Mouse (Mus musculus): Measurements from ENCODE around the gene Hipk4. TPM values are rescaled to one million over a fixed set of nuclear protein-coding genes. Genes with fewer than 3 reads are reported as not detected.

The Hipk4 gene
- polyA plus RNA-seq, 1 experiment from 2014 or later, result 0.63 TPM

GRCm38 (mm10) chr7:27544675-27545370 is 21.8 kb downstream of the Hipk4 start:
- H3K9me3 ChIP-seq, result no peaks in the 10 kb centered on the region

DNA sequence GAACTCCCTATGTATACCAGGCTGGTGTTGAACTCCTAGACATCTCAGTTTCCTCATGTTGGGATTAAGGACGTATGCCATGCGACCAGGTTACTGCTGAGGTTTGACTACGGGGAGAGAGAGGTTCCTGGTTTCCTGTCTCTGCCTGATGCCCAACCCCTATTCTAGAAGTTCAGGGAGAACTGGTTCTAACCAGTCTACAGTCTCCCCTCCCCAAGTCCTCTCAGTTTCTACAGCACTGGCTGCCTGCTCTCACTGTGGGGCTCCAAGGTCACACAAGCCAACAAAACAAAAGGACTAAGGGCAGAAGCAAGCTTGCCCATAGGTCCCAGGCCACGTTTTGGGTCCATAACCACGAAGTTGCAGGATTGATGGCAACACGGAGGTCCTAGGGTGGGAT is 26.5 kb downstream of the Hipk4 start:
- Histone ChIP-seq H3K4me1 (peaks cover 25% of the 10 kb centered on the region), H3K27ac (no peak overlapping the region), H3K27me3 (ENCODE audit: poor library complexity, severe bottlenecking) (no peaks in the 10 kb centered on the region), H3K9me3 (no peaks in the 10 kb centered on the region), H3K4me3 (no peak overlapping the region), H3K36me3 (replicated peaks) (peaks cover under 1% of the 10 kb centered on the region; the same call in 1 of the 2 replicates)
- 80% methylated on average over 6 of the region's 6 CpGs for WGBS
- no peak for DNase-seq (ENCODE audit: extremely low spot score, low spot score)

More at GRCm38 (mm10) chr7:27544675-27545370, 21.8 kb downstream of the Hipk4 start:
- DNase-seq (ENCODE audit: extremely low spot score, low spot score), result no peak
- peaks cover 20% of the 10 kb centered on the region for H3K4me1 ChIP-seq
- 87% methylated on average over 12 of the region's 12 CpGs for WGBS
- H3K36me3 ChIP-seq (replicated peaks), result 0 out of 2 replicates have a peak, but pooled peaks cover 3% of the 10 kb centered on the region
- no peak overlapping the region for H3K27ac ChIP-seq
- H3K4me3 ChIP-seq, result no peak overlapping the region
- H3K27me3 ChIP-seq (ENCODE audit: poor library complexity, severe bottlenecking), result no peaks in the 10 kb centered on the region; the same call in 1 of the 2 replicates

DNA sequence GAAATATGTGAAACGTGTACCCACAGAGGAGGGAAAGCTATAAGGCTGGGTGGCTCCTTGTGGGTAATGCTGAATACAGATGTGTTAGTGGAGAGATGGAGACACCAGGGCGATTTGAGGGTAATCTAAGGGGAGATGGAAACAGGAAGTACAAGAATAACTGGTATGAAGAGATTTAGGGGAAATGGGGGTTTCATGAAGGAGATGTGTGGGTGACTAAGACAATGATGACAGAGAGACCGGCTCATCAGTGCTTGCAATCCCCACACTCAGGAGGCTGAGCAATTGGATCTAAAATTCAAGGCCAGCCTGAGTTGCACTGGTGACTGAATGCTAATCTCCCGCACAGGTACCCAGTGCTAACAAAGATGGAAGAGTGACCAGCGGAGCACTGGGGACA is 29.0 kb downstream of the Hipk4 start:
- Histone ChIP-seq H3K4me3 (peak overlapping the region; percentile 82), H3K27me3 (ENCODE audit: poor library complexity, severe bottlenecking) (no peaks in the 10 kb centered on the region), H3K4me1 (peaks cover 28% of the 10 kb centered on the region), H3K9me3 (no peaks in the 10 kb centered on the region), H3K27ac (no peak overlapping the region), H3K36me3 (replicated peaks) (peaks cover 19% of the 10 kb centered on the region)
- WGBS, result 65% methylated on average over 5 of the region's 5 CpGs
- DNase-seq (ENCODE audit: extremely low spot score, low spot score), result no peak

- DNase-seq (ENCODE audit: extremely low spot score, low spot score), result peak; percentile 98
- WGBS, result under 1% methylated on average over 41 of the region's 41 CpGs
- Histone ChIP-seq H3K4me1 (peaks cover 28% of the 10 kb centered on the region), H3K9me3 (no peaks in the 10 kb centered on the region), H3K27ac (peak within 1 kb of the TSS; percentile 85), H3K27me3 (ENCODE audit: poor library complexity, severe bottlenecking) (no peaks in the 10 kb centered on the region), H3K36me3 (replicated peaks) (peaks cover 19% of the 10 kb centered on the region), H3K4me3 (peak within 1 kb of the TSS; percentile 82)
Observed at GRCm38 (mm10) chr7:27552931-27553513, 30.0 kb downstream of the Hipk4 start, which contains the start of the genes Pld3 and 2310022A10Rik. Gene Pld3 (minus strand): TSS chr7:27553218. Gene 2310022A10Rik (plus strand): TSS chr7:27553233.

DNA sequence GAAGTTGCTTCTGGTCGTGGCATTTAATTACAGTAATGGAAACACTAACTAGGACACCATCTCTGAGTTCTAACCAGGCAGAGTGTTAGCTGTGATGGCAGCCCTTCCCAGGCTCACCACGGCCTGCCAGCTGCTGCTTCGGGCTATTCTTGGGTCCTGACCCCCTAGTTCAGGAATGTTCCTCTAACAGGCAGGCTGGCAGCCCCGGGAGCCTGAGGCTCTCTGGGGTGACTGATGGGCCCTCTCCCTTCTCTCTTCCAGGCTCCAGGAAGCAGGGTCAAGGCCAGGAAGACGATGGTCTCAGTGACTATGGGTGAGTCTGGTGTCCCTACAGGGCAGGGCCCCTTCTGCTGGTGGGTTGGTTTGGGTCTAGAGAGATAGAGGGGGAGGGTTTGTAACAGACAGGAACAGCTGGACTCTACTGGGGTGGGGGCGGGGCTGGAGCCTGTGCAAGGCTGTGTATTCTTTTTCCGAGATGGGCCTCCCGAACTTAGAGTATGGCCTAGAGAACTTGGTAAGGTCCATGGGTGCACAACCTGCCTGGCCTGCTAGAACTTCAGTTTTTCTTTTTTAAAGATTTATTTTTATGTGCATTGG is 37.3 kb downstream of the Hipk4 start:
- no peak overlapping the region for H3K27ac ChIP-seq
- DNase-seq (ENCODE audit: extremely low spot score, low spot score), result no peak
- H3K27me3 ChIP-seq (ENCODE audit: poor library complexity, severe bottlenecking), result no peaks in the 10 kb centered on the region
- 85% methylated on average over 8 of the region's 8 CpGs for WGBS
- no peak overlapping the region for H3K4me3 ChIP-seq
- no peaks in the 10 kb centered on the region for H3K9me3 ChIP-seq
- H3K4me1 ChIP-seq, result peaks cover 4% of the 10 kb centered on the region; the same call in 1 of the 2 replicates
- peaks cover 83% of the 10 kb centered on the region for H3K36me3 ChIP-seq (replicated peaks)

DNA sequence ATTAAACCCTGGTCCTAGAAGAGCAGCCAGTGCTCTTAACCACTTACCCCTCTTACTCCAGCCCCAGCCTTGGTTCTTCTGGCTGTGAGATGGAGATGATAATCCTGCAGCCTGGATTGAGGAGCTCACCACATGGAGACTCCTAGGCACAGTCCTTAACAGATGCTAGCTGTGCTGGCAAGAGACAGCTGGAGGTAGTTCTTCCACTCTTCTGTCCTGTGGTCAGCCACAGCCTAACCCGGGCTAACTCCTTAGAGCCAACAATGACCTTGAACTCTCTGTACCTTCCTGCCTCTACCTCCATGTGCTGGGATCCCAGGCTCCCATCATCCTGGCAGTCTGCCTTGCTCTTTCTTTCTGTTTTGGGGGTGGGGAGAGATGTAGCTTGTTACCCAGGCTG is 37.9 kb downstream of the Hipk4 start:
- WGBS, result 86% methylated on average over 1 of the region's 1 CpGs
- DNase-seq (ENCODE audit: extremely low spot score, low spot score), result no peak
- Histone ChIP-seq H3K4me1 (peaks cover 4% of the 10 kb centered on the region; the same call in 1 of the 2 replicates), H3K36me3 (replicated peaks) (peaks cover 83% of the 10 kb centered on the region), H3K27ac (no peak overlapping the region), H3K9me3 (no peaks in the 10 kb centered on the region), H3K27me3 (ENCODE audit: poor library complexity, severe bottlenecking) (no peaks in the 10 kb centered on the region), H3K4me3 (no peak overlapping the region)

DNA sequence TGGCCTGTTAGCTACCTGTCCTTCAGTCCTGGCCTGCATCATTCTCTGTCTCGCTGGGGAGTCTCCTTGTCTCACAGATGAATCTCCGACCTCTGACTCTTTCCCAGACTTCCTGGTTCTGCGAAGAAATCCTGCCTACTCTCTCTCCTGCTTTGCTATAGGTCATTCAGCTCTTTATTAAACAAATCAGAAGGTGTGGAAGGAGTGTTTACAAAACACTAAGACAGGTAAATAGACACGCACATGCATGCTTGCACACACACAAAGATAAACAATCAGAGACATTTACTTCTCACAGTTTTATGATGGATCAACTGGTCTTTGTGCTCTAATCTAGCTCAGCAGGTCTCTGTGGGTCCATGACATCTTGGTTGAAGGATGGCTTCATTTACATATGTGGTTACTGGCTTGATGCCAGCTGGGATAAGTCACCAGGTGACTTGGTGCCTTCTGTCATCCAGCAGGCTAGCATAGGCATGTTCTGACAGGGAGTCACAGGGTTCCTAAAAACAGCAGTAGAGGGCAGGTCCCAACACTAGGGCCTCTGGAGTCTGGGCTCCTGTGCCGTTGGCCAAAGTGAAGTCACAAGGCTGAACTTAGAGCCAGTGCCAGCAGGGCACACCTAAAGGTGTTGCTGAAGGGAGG is 46.6 kb downstream of the Hipk4 start:
- no peaks in the 10 kb centered on the region for H3K9me3 ChIP-seq
- no peaks in the 10 kb centered on the region for H3K4me1 ChIP-seq
- H3K27me3 ChIP-seq (ENCODE audit: poor library complexity, severe bottlenecking), result no peaks in the 10 kb centered on the region
- no peak for DNase-seq (ENCODE audit: extremely low spot score, low spot score)
- peaks cover 89% of the 10 kb centered on the region for H3K36me3 ChIP-seq (replicated peaks)
- H3K4me3 ChIP-seq, result no peak overlapping the region
- no peak overlapping the region for H3K27ac ChIP-seq
- WGBS, result 85% methylated on average over 5 of the region's 5 CpGs

DNA sequence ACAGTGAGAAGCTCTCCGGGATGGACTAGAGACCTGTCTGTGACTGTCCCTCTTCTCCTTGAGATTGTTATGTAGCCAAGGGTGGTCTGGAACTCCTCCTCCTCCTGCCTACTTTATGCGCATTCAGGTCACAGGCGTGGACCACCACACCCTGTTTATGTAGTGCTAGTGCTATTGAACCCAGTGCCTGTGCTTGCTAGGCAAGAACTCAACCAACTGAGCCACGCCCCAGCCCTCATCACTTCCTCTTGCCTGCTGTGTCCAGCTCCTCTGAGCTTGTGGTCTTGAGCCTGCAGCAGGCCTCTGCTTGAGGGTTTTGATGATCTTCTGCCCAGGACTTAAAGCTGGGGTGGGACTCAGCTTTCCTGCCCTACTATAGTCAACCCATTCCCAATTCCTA is 49.1 kb downstream of the Hipk4 start:
- Histone ChIP-seq H3K4me1 (no peaks in the 10 kb centered on the region), H3K36me3 (replicated peaks) (peaks cover 90% of the 10 kb centered on the region), H3K27ac (no peak overlapping the region), H3K4me3 (no peak overlapping the region), H3K27me3 (ENCODE audit: poor library complexity, severe bottlenecking) (no peaks in the 10 kb centered on the region), H3K9me3 (no peaks in the 10 kb centered on the region)
- DNase-seq (ENCODE audit: extremely low spot score, low spot score), result no peak
- 93% methylated on average over 4 of the region's 4 CpGs for WGBS

DNA sequence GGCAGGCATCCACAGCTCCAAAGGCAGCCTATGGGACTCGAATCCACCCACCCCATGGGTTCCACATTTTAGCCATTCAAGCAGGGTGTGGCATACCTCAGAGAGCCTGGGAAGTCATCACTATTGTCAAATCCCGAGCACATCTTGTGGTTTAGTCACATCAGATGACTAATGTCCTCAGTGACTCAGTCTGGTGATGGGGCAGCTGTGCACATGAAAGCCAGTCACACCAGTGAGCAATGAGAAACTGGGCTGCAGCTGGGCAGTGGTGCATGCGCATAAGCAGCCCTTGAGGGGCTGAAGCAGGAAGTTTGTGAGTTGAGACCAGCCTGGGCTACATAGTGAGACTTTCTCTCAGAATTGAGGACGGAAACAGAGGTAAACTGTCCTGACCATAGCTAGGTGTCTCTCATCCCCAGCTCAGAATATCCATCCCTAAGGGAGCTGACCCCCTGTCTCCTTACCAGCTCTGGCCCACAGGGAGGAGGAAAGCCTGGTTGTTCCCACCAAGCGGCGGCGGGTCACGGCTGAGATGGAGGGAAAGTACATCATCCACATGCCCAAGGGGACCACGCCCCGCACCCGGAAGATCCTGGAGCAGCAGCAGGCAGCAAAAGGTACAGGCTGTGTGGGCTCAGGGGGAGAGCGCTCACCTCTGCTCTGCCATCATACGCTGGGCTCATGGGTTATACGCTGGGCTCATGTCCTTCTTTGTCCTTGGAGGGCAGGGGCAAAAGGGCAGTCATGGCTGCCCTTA is 51.2 kb downstream of the Hipk4 start:
- DNase-seq (ENCODE audit: extremely low spot score, low spot score), result no peak
- H3K4me3 ChIP-seq, result no peak overlapping the region
- H3K36me3 ChIP-seq (replicated peaks), result peaks cover 91% of the 10 kb centered on the region
- no peak overlapping the region for H3K27ac ChIP-seq
- no peaks in the 10 kb centered on the region for H3K9me3 ChIP-seq
- no peaks in the 10 kb centered on the region for H3K27me3 ChIP-seq (ENCODE audit: poor library complexity, severe bottlenecking)
- WGBS, result 92% methylated on average over 14 of the region's 14 CpGs
- no peaks in the 10 kb centered on the region for H3K4me1 ChIP-seq

DNA sequence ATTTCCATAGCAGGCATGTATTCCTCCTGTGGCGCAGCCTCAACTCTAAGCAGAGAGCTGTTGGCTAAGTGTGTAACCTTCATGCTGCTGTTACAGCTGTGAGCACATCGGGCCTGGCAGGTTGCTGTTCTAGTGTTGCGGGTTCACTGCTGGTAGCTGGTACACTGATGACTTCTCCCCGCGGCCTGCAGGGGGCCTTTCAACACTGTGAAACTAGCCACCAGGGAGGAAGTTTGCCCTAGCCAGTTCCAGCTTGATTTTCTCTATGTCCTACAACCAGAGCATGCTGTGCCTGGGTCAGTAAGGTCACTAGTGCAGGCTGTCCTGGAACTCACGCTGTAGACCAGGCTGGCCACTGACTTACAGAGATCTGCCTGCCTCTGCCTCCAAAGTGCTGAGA is 53.8 kb downstream of the Hipk4 start:
- DNase-seq (ENCODE audit: extremely low spot score, low spot score), result no peak

GRCm38 (mm10) chr7:27577589-27577988 is 54.5 kb downstream of the Hipk4 start:
- Histone ChIP-seq H3K9me3 (no peaks in the 10 kb centered on the region), H3K4me1 (no peaks in the 10 kb centered on the region), H3K27me3 (ENCODE audit: poor library complexity, severe bottlenecking) (no peaks in the 10 kb centered on the region), H3K27ac (no peak overlapping the region), H3K36me3 (replicated peaks) (peaks cover 93% of the 10 kb centered on the region), H3K4me3 (no peak overlapping the region)
- 95% methylated on average over 6 of the region's 6 CpGs for WGBS
- no peak for DNase-seq (ENCODE audit: extremely low spot score, low spot score)

More for the DNA sequence above, 53.8 kb downstream of the Hipk4 start:
- Histone ChIP-seq H3K27ac (no peak overlapping the region), H3K27me3 (ENCODE audit: poor library complexity, severe bottlenecking) (no peaks in the 10 kb centered on the region), H3K4me3 (no peak overlapping the region), H3K4me1 (no peaks in the 10 kb centered on the region), H3K9me3 (no peaks in the 10 kb centered on the region), H3K36me3 (replicated peaks) (peaks cover 93% of the 10 kb centered on the region)
- WGBS, result 73% methylated on average over 6 of the region's 6 CpGs

- H3K4me3 ChIP-seq, result no peak overlapping the region
- peaks cover 98% of the 10 kb centered on the region for H3K36me3 ChIP-seq (replicated peaks)
- no peaks in the 10 kb centered on the region for H3K4me1 ChIP-seq
- H3K27ac ChIP-seq, result no peak overlapping the region
- no peak for DNase-seq (ENCODE audit: extremely low spot score, low spot score)
- H3K27me3 ChIP-seq (ENCODE audit: poor library complexity, severe bottlenecking), result no peaks in the 10 kb centered on the region
- no peaks in the 10 kb centered on the region for H3K9me3 ChIP-seq
- 84% methylated on average over 7 of the region's 7 CpGs for WGBS
Observed at GRCm38 (mm10) chr7:27578465-27578864, 55.4 kb downstream of the Hipk4 start.

All from forebrain, embryonic 10.5 days (tissue).